Mouse (Mus musculus): ENCODE measurements at regions not wholly inside any gene's neighbourhood (a gene's known extent, or its start where the extent isn't known, plus 50 kb on each side); places are given as distances from the start of the nearest gene placed in this dataset.
"Not testable (repeated sequence)": the region's sequence is repeated elsewhere in the genome, so short reads cannot be mapped to it uniquely, and the experiment has no call there.

- DNase-seq (ENCODE audit: extremely low read depth, low read depth, low spot score) = no peak
These were observed 355.4 kb upstream of the Rgma start for GRCm38 (mm10) chr7:73019764-73020354.

GRCm38 (mm10) chr7:73021786-73022185, 353.5 kb upstream of the Rgma start:
- no peak for DNase-seq (ENCODE audit: extremely low read depth, low read depth, low spot score)

GRCm38 (mm10) chr7:73025640-73026039, 349.7 kb upstream of the Rgma start:
- no peak for DNase-seq (ENCODE audit: extremely low read depth, low read depth, low spot score)

GRCm38 (mm10) chr7:73028952-73029351, 346.4 kb upstream of the Rgma start:
- no peak for DNase-seq (ENCODE audit: extremely low read depth, low read depth, low spot score)

- no peak for DNase-seq (ENCODE audit: extremely low read depth, low read depth, low spot score)
These were observed 343.9 kb upstream of the Rgma start for GRCm38 (mm10) chr7:73031407-73031806.

GRCm38 (mm10) chr7:73032316-73032980, 342.9 kb upstream of the Rgma start:
- no peak for DNase-seq (ENCODE audit: extremely low read depth, low read depth, low spot score)

- no peak for DNase-seq (ENCODE audit: extremely low read depth, low read depth, low spot score)
These were observed 338.3 kb upstream of the Rgma start for GRCm38 (mm10) chr7:73036801-73037555.

GRCm38 (mm10) chr7:73037638-73038037, 337.7 kb upstream of the Rgma start:
- DNase-seq (ENCODE audit: extremely low read depth, low read depth, low spot score) = no peak

- no peak for DNase-seq (ENCODE audit: extremely low read depth, low read depth, low spot score)
These were observed 335.4 kb upstream of the Rgma start for GRCm38 (mm10) chr7:73039921-73040320.

GRCm38 (mm10) chr7:73044316-73044715, 331.0 kb upstream of the Rgma start:
- DNase-seq (ENCODE audit: extremely low read depth, low read depth, low spot score) = no peak

GRCm38 (mm10) chr7:73055891-73056290, 319.4 kb upstream of the Rgma start:
- DNase-seq (ENCODE audit: extremely low read depth, low read depth, low spot score) = no peak

GRCm38 (mm10) chr7:73063556-73063955, 311.8 kb upstream of the Rgma start:
- no peak for DNase-seq (ENCODE audit: extremely low read depth, low read depth, low spot score)

- no peak for DNase-seq (ENCODE audit: extremely low read depth, low read depth, low spot score)
These were observed 306.8 kb upstream of the Rgma start for GRCm38 (mm10) chr7:73068534-73068933.

GRCm38 (mm10) chr7:73069352-73069751, 306.0 kb upstream of the Rgma start:
- DNase-seq (ENCODE audit: extremely low read depth, low read depth, low spot score) = no peak

- DNase-seq (ENCODE audit: extremely low read depth, low read depth, low spot score) = not testable (repeated sequence)
These were observed 299.9 kb upstream of the Rgma start for GRCm38 (mm10) chr7:73075391-73075790.

- peak; percentile 98 for DNase-seq (ENCODE audit: extremely low read depth, low read depth, low spot score)
These were observed 287.7 kb upstream of the Rgma start for GRCm38 (mm10) chr7:73087496-73088185.

- DNase-seq (ENCODE audit: extremely low read depth, low read depth, low spot score) = no peak
These were observed 287.0 kb upstream of the Rgma start for GRCm38 (mm10) chr7:73088321-73088720.

GRCm38 (mm10) chr7:73091758-73092157, 283.6 kb upstream of the Rgma start:
- no peak for DNase-seq (ENCODE audit: extremely low read depth, low read depth, low spot score)

GRCm38 (mm10) chr7:73094059-73094458, 281.2 kb upstream of the Rgma start:
- no peak for DNase-seq (ENCODE audit: extremely low read depth, low read depth, low spot score)

- DNase-seq (ENCODE audit: extremely low read depth, low read depth, low spot score) = no peak
These were observed 256.4 kb upstream of the Rgma start for GRCm38 (mm10) chr7:73118871-73119270.

- no peak for DNase-seq (ENCODE audit: extremely low read depth, low read depth, low spot score)
These were observed 255.0 kb upstream of the Rgma start for GRCm38 (mm10) chr7:73120276-73120675.

- peak; percentile 56 for DNase-seq (ENCODE audit: extremely low read depth, low read depth, low spot score)
These were observed 250.3 kb upstream of the Rgma start for GRCm38 (mm10) chr7:73124976-73125375.

Data from fat pad, adult 2 months (tissue).